Mouse (Mus musculus): Measurements from ENCODE around the gene Proz. TPM values are rescaled to one million over a fixed set of nuclear protein-coding genes. Genes with fewer than 3 reads are reported as not detected.
"Not testable (repeated sequence)": the region's sequence is repeated elsewhere in the genome, so short reads cannot be mapped to it uniquely, and the experiment has no call there.

Gene Proz
- polyA plus RNA-seq, 1 experiment, result not detected

DNA sequence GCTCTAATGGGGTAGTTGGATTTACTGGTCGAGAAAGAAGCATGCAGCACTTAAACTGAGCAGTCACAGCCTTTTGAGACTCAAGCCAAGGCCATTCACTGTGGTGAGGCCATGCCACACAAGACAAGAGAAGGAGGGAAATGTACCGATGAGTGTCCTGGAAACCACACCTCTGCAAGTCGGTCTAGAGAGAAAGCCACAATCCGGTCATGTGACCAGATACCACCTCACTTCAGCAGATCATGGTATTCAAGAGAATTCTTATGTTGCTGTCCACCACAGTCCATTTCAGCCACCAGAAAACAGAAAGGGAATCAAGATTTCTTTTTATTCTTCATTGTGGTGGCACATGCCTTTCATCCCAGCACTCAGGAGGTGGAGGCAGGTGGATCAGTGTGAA is 19.3 kb upstream of the Proz start:
- no peaks in the 10 kb centered on the region for H3K4me1 ChIP-seq (ENCODE audit: control insufficient read depth, insufficient read depth, low read length)
- H3K27ac ChIP-seq (ENCODE audit: insufficient read depth, low read length), result no peak overlapping the region

DNA sequence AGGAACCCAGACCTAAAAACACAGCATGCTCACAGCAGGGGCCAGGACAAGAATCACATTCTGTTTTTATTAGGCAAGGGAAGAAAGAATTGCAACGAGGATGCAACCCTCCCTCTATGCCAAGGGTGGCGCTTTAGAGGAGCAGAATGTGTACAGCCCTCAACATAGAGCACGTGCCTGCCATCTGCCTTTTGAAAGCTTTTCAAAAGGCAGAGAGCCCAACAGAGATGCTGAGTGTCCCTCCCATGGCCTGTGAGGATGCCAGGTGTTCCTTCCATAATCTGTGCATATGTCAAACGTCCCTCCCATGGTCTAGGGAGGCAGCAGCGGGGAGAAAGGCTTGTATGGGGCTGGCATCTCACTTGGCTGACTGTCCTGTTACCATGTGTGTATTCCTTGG is 13.1 kb upstream of the Proz start:
- TF ChIP-seq CTCF (IDR thresholded peaks at IDR 0.05; ENCODE audit: borderline replicate concordance, insufficient read depth, low read length), result no peak
- no peak for TF ChIP-seq POLR2A (IDR thresholded peaks at IDR 0.05; ENCODE audit: low read depth, low read length)
- Histone ChIP-seq H3K27ac (ENCODE audit: insufficient read depth, low read length) (no peak overlapping the region), H3K4me3 (ENCODE audit: insufficient read depth, low read length) (no peak overlapping the region), H3K4me1 (ENCODE audit: control insufficient read depth, insufficient read depth, low read length) (no peaks in the 10 kb centered on the region)

More for the DNA sequence above, 19.3 kb upstream of the Proz start:
- no peak overlapping the region for H3K4me3 ChIP-seq (ENCODE audit: insufficient read depth, low read length)
- no peak for TF ChIP-seq POLR2A (IDR thresholded peaks at IDR 0.05; ENCODE audit: low read depth, low read length)
- TF ChIP-seq CTCF (IDR thresholded peaks at IDR 0.05; ENCODE audit: borderline replicate concordance, insufficient read depth, low read length), result no peak

DNA sequence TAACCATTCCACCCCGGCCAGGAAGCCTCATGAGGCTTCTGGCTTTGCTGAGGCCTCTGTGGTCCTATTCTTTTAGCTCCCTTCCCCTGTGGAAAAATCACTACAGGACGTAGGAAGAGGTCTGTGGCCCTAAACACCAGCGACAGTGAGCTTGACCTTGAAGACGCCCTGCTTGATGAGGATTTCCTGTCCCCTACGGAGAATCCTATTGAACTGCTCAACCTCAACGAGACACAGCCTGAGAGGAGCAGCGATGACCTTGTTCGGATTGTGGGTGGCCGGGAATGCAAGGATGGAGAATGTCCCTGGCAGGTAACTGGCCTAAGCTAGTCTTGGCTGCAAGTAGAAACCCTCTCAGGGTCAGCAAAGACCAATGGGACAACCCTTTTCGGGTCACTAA is 10.2 kb upstream of the Proz start:
- TF ChIP-seq CTCF (IDR thresholded peaks at IDR 0.05; ENCODE audit: borderline replicate concordance, insufficient read depth, low read length) (no peak), POLR2A (IDR thresholded peaks at IDR 0.05; ENCODE audit: low read depth, low read length) (no peak)
- Histone ChIP-seq H3K4me1 (ENCODE audit: control insufficient read depth, insufficient read depth, low read length) (no peaks in the 10 kb centered on the region), H3K4me3 (ENCODE audit: insufficient read depth, low read length) (no peak overlapping the region), H3K27ac (ENCODE audit: insufficient read depth, low read length) (no peak overlapping the region)

DNA sequence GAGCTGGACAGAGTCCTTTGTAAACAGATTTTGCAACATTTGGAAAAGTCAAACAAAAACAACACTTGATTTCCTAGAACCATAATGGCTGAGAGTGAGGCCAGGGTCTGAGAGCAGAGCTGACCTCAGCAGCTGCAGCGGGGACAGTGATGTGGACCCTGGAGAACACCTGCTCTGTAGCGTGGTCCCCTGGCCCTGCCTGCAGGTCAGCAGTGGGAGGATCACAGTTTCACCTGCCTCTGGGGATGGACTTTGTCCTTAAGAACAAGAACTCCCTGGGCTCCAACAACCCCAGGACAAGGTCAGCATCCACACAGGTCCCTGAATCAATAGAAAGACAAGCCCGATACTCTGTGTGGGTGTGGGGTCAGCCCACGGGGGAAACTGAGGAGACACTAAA is 3.4 kb upstream of the Proz start:
- Histone ChIP-seq H3K27ac (ENCODE audit: insufficient read depth, low read length) (no peak overlapping the region), H3K4me1 (ENCODE audit: control insufficient read depth, insufficient read depth, low read length) (no peaks in the 10 kb centered on the region), H3K4me3 (ENCODE audit: insufficient read depth, low read length) (no peak overlapping the region)
- TF ChIP-seq CTCF (IDR thresholded peaks at IDR 0.05; ENCODE audit: borderline replicate concordance, insufficient read depth, low read length), result no peak
- no peak for TF ChIP-seq POLR2A (IDR thresholded peaks at IDR 0.05; ENCODE audit: low read depth, low read length)

DNA sequence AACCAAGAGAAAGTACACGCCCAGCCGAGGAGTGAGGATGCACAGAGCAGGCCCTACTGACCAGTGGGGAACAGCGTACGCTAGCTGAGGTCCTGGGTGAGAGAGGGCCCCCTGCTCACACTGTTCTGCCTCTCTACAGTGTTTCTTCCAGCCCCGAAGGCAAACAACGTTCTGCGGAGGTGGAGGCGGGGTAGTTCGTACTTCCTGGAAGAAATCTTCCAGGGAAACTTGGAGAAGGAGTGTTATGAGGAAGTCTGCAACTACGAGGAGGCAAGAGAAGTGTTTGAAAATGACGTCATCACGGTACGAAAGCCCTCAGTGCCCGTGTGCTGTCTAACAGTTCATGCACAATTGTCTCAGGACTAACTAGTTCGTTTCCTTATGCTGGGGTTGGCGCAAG is 2.4 kb downstream of the Proz start:
- Histone ChIP-seq H3K4me3 (ENCODE audit: insufficient read depth, low read length) (no peak overlapping the region), H3K4me1 (ENCODE audit: control insufficient read depth, insufficient read depth, low read length) (no peaks in the 10 kb centered on the region), H3K27ac (ENCODE audit: insufficient read depth, low read length) (no peak overlapping the region)
- TF ChIP-seq POLR2A (IDR thresholded peaks at IDR 0.05; ENCODE audit: low read depth, low read length), result no peak
- no peak for TF ChIP-seq CTCF (IDR thresholded peaks at IDR 0.05; ENCODE audit: borderline replicate concordance, insufficient read depth, low read length)

DNA sequence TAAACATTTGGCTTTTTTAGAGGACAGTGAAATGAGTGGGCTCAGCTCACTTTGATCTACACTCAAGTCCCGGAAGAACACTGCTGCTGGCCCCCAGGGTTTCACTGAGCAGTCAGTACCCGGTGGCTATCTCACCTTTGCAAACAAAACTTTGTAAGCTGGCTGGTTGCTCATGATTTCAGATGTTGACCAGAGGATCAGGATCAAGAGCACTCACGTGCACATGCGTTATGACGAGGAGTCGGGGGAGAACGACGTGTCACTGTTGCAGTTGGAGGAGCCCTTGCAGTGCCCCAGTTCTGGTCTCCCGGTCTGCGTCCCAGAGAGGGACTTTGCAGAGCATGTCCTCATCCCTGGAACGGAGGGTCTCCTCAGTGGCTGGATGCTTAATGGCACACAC is 12.5 kb downstream of the Proz start:
- Histone ChIP-seq H3K4me1 (ENCODE audit: control insufficient read depth, insufficient read depth, low read length) (no peaks in the 10 kb centered on the region), H3K27ac (ENCODE audit: insufficient read depth, low read length) (no peak overlapping the region), H3K4me3 (ENCODE audit: insufficient read depth, low read length) (no peak overlapping the region)
- TF ChIP-seq POLR2A (IDR thresholded peaks at IDR 0.05; ENCODE audit: low read depth, low read length) (no peak), CTCF (IDR thresholded peaks at IDR 0.05; ENCODE audit: borderline replicate concordance, insufficient read depth, low read length) (no peak)

DNA sequence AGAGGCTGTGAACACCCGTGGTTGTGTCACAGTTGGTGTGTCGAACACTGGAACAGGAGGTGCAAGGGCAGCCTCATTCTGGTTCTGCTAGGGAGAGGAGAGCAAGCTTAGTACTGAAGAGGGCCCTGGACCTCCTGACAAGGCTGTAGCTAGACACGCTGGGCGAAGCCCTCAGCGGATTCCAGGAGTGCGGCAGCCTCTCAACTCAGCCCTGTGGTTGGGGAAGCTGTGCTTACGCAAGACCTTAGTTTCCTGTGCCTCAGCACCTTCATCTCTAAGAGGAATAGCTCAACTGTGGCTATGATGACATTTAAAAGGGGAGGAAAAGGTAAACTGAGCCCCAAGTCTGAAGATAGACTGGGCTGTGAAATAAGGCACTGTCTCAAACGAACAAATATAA is 14.3 kb downstream of the Proz start:
- Histone ChIP-seq H3K27ac (ENCODE audit: insufficient read depth, low read length) (no peak overlapping the region), H3K4me3 (ENCODE audit: insufficient read depth, low read length) (no peak overlapping the region), H3K4me1 (ENCODE audit: control insufficient read depth, insufficient read depth, low read length) (no peaks in the 10 kb centered on the region)
- no peak for TF ChIP-seq POLR2A (IDR thresholded peaks at IDR 0.05; ENCODE audit: low read depth, low read length)
- no peak for TF ChIP-seq CTCF (IDR thresholded peaks at IDR 0.05; ENCODE audit: borderline replicate concordance, insufficient read depth, low read length)

DNA sequence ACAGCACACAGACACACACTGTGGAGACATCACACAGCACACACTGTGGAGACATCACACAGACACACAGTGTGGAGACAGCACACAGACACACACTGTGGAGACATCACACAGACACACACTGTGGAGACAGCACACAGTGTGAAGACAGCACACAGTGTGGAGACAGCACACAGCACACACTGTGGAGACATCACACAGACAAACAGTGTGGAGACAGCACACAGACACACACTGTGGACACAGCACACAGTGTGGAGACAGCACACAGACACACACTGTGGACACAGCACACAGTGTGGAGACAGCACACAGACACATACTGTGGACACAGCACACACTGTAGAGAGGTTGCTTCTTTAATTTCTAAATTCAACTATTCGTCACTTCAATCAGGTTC is 14.9 kb downstream of the Proz start:
- H3K4me1 ChIP-seq (ENCODE audit: control insufficient read depth, insufficient read depth, low read length); H3K27ac ChIP-seq (ENCODE audit: insufficient read depth, low read length); H3K4me3 ChIP-seq (ENCODE audit: insufficient read depth, low read length): not testable (repeated sequence)

DNA sequence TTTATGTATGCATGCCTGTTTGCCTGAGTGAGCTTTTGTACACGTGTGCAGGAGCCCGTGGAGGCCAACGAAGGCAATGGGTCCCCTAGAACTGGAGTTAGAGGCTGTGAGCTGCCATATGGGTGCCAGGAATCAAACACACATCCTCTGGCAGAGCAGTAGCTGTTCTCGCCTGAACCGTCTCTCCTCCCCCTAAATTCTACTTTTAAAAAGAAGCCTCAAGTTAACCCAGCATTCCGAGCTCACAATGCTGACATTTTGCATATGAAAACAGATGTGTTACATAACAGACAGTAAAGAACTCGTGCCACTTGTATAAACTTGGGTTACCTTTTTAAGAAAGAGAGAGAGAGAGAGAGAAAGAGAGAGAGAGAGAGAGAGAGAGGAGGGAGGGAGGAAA is 16.8 kb downstream of the Proz start:
- no peaks in the 10 kb centered on the region for H3K4me1 ChIP-seq (ENCODE audit: control insufficient read depth, insufficient read depth, low read length)
- H3K27ac ChIP-seq (ENCODE audit: insufficient read depth, low read length), result no peak overlapping the region
- no peak overlapping the region for H3K4me3 ChIP-seq (ENCODE audit: insufficient read depth, low read length)
- no peak for TF ChIP-seq CTCF (IDR thresholded peaks at IDR 0.05; ENCODE audit: borderline replicate concordance, insufficient read depth, low read length)
- TF ChIP-seq POLR2A (IDR thresholded peaks at IDR 0.05; ENCODE audit: low read depth, low read length), result no peak

DNA sequence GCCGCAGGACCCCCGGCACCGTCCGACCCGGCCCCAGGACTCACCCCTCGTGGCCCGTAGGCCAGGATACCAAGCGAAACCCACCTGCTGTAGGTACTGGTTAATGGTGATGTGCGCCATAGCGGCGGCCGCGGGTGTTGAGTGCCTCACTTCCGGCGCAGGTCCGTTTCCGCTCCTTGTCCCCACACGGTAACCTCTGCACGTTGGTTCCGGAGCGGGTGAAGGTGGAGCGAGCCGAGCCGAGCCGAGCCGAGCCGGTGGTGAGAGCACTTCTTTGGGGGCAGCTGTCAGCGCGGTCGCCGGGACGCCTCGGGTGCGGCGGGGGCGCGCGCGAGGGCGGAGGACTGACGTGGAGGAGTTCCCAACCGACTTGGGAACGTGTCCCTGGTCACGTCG is 44.0 kb downstream of the Proz start:
- Histone ChIP-seq H3K27ac (ENCODE audit: insufficient read depth, low read length) (peak overlapping the region; percentile 60), H3K4me1 (ENCODE audit: control insufficient read depth, insufficient read depth, low read length) (peaks cover 5% of the 10 kb centered on the region; the same call in 1 of the 2 replicates), H3K4me3 (ENCODE audit: insufficient read depth, low read length) (peak overlapping the region; percentile 82)
- TF ChIP-seq POLR2A (IDR thresholded peaks at IDR 0.05; ENCODE audit: low read depth, low read length), result peak; percentile 70
- no peak for TF ChIP-seq CTCF (IDR thresholded peaks at IDR 0.05; ENCODE audit: borderline replicate concordance, insufficient read depth, low read length)
